ENCODE assay signal across 8 mouse cellular contexts in the genomic region with DNA sequence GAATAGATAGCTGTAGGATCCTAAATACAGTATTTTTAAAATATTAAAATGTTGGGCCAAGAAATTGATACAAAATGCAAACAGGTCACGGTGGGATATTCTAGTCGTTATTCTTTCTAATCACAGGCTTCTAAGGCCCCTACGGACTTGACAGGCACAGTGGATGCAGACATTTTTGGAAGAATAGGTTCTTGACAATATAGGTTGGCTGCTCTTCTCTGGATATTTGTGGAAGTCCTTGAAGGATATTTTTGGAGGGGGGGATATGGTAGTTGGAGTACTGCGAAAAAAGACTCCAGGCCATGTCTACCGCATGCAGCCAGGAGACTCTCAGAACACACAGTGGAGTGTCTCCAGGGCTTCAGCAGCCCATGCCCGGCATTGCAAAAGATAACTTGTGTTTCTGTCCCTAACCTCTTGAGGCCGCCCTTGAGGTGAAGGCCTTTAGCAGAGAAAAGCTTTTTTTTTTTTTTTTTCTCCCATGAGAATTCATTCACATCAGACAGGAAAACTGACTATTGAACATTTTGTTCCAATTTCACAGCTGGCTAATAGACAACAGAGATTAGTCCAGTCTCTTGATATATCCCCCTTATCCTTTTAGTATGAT. TPM values are rescaled to one million over a fixed set of nuclear protein-coding genes. Genes with fewer than 3 reads are reported as not detected.
DNase-seq lines count a peak whose midpoint lies in the region; ATAC-seq and TF ChIP-seq lines count a peak whose summit lies in the region.

No protein-coding gene starts in this region.

- peak overlapping the region; percentile 75 for H3K27ac ChIP-seq in heart, adult 2 months
- H3K27ac ChIP-seq in lung, embryonic 15.5 days = peak overlapping the region; percentile 83

- ATAC-seq in lung, embryonic 15.5 days (ENCODE audit: borderline replicate concordance, extremely low read depth, low FRiP score, low TSS enrichment) = no peak
- peak; percentile 63 for ATAC-seq in neutrophil, adult 5-6 weeks (ENCODE audit: extremely low read depth, insufficient number of reproducible peaks, low FRiP score, poor library complexity, severe bottlenecking)

- no peak overlapping the region for H3K9ac ChIP-seq in heart, adult 2 months (ENCODE audit: low read depth, low read length)
- no peak overlapping the region for H3K9ac ChIP-seq in lung, embryonic 15.5 days

- peak; percentile 73 for TF ChIP-seq CTCF in heart, adult 2 months (IDR thresholded peaks at IDR 0.05)

- no peak for TF ChIP-seq POLR2A in heart, adult 2 months (IDR thresholded peaks at IDR 0.05; ENCODE audit: insufficient read depth, low read depth, low read length)

- peak; percentile 31 to 33 for DNase-seq in urinary bladder, postnatal 36 days (ENCODE audit: low spot score in 2 of 2)
- no peak for DNase-seq in urinary bladder, postnatal 25 days (ENCODE audit: low spot score)
- peak; percentile 37 to 54 for DNase-seq in cerebellum, postnatal 14 days
- DNase-seq in heart, adult 2 months = peak; percentile 54 to 67
- DNase-seq in kidney, adult 18-20 months = peak; percentile 58
- DNase-seq in layer of hippocampus, postnatal 36 days = no peak

- peaks cover 7% of the 10 kb centered on the region for H3K4me1 ChIP-seq in heart, adult 2 months (ENCODE audit: control insufficient read depth, insufficient read depth, low read length)
- peaks cover 33% of the 10 kb centered on the region for H3K4me1 ChIP-seq in lung, embryonic 15.5 days

- 24% methylated on average over 7 of the region's 7 CpGs for WGBS in heart, adult 2 months
- WGBS in lung, embryonic 15.5 days = 41% methylated on average over 7 of the region's 7 CpGs

- intact Hi-C loops in heart, adult 2 months (cut with DNase I) = loop anchor here (1.0 to 10.0 kb wide), 3 partner anchors 17 to 191 kb away; partner anchors contain the start of genes Pjvk and Prkra

- H3K79me2 ChIP-seq in heart, adult 2 months (replicated peaks; ENCODE audit: control insufficient read depth, insufficient read depth, low read length) = peaks cover 3% of the 10 kb centered on the region

- H3K4me3 ChIP-seq in heart, adult 2 months = peak overlapping the region; percentile 50
- peak overlapping the region; percentile 55 for H3K4me3 ChIP-seq in lung, embryonic 15.5 days

- H3K36me3 ChIP-seq in heart, adult 2 months (ENCODE audit: control insufficient read depth, insufficient read depth, low read length) = peaks cover 5% of the 10 kb centered on the region; the same call in 1 of the 2 replicates
- no peaks in the 10 kb centered on the region for H3K36me3 ChIP-seq in lung, embryonic 15.5 days

- TF ChIP-seq EP300 in heart, adult 2 months (IDR thresholded peaks at IDR 0.05; ENCODE audit: insufficient read depth, low read depth, low read length) = no peak

- no peaks in the 10 kb centered on the region for H3K27me3 ChIP-seq in heart, adult 2 months (ENCODE audit: control insufficient read depth, insufficient read depth, low read length)
- H3K27me3 ChIP-seq in lung, embryonic 15.5 days = no peaks in the 10 kb centered on the region

- no peaks in the 10 kb centered on the region for H3K9me3 ChIP-seq in lung, embryonic 15.5 days

- peak overlapping the region; percentile 56 for H3K4me2 ChIP-seq in lung, embryonic 15.5 days

RNA-seq across cellular contexts. Expression of gene Fkbp7, which starts 0.7 kb away (rescaled TPM):
- total RNA-seq in heart, adult 2 months (2021) = 10 to 100 TPM; 20.8 to 21.9 TPM
- polyA plus RNA-seq in heart, adult 2 months (2012; rRNA removed) = 7.9 and 14.7 TPM in 2 replicates
- 70.3 and 73.3 TPM in 2 replicates for polyA plus RNA-seq in lung, embryonic 15.5 days (2015; fragmentation: Nextera tagmentation; extraction: Ambion mirVana)
- 3.7 and 9.0 TPM in 2 replicates for total RNA-seq in neutrophil, adult 5-6 weeks (2017)
- total RNA-seq in layer of hippocampus, postnatal 36 days (2021) = 1 to 10 TPM; 4.6 to 5.1 TPM

RNA-seq across cellular contexts. Expression of gene Plekha3, which starts 1.5 kb away (rescaled TPM):
- total RNA-seq in heart, adult 2 months (2021) = 10 to 100 TPM; 19.4 to 21.3 TPM
- polyA plus RNA-seq in heart, adult 2 months (2012; rRNA removed) = 12.8 and 19.2 TPM in 2 replicates
- 12.4 and 13.4 TPM in 2 replicates for polyA plus RNA-seq in lung, embryonic 15.5 days (2015; fragmentation: Nextera tagmentation; extraction: Ambion mirVana)
- 24.1 and 35.6 TPM in 2 replicates for total RNA-seq in neutrophil, adult 5-6 weeks (2017)
- total RNA-seq in layer of hippocampus, postnatal 36 days (2021) = 10 to 100 TPM; 49.7 to 50.1 TPM

RNA-seq across cellular contexts. Expression of gene Pjvk, which starts 25.3 kb away (rescaled TPM):
- not detected for total RNA-seq in heart, adult 2 months (2021)
- polyA plus RNA-seq in heart, adult 2 months (2012; rRNA removed) = 0.08 TPM in 1 of 2 replicates, not detected in the other
- polyA plus RNA-seq in lung, embryonic 15.5 days (2015; fragmentation: Nextera tagmentation; extraction: Ambion mirVana) = 0.20 and 0.21 TPM in 2 replicates
- total RNA-seq in neutrophil, adult 5-6 weeks (2017) = not detected in 2 replicates
- not detected for total RNA-seq in layer of hippocampus, postnatal 36 days (2021)

RNA-seq across cellular contexts. Expression of gene Prkra, which starts 25.8 kb away (rescaled TPM):
- 10 to 100 TPM; 12.1 to 12.4 TPM for total RNA-seq in heart, adult 2 months (2021)
- polyA plus RNA-seq in heart, adult 2 months (2012; rRNA removed) = 9.6 and 14.7 TPM in 2 replicates
- 68.2 and 73.7 TPM in 2 replicates for polyA plus RNA-seq in lung, embryonic 15.5 days (2015; fragmentation: Nextera tagmentation; extraction: Ambion mirVana)
- 3.1 and 4.9 TPM in 2 replicates for total RNA-seq in neutrophil, adult 5-6 weeks (2017)
- total RNA-seq in layer of hippocampus, postnatal 36 days (2021) = 10 to 100 TPM; 15.7 to 16.9 TPM

Comparison
In these comparisons a context has a peak if more than half of its experiments do, and no peak if none do; other contexts are left out.
1. DNase-seq: peak in urinary bladder, postnatal 36 days (2 of 2), cerebellum, postnatal 14 days (2 of 2), heart, adult 2 months (2 of 2) and kidney, adult 18-20 months (single experiment); none in urinary bladder, postnatal 25 days (single experiment) and layer of hippocampus, postnatal 36 days (0 of 2).